Comparison of ENCODE assay signal across 25 mouse cellular contexts in the genomic region with DNA sequence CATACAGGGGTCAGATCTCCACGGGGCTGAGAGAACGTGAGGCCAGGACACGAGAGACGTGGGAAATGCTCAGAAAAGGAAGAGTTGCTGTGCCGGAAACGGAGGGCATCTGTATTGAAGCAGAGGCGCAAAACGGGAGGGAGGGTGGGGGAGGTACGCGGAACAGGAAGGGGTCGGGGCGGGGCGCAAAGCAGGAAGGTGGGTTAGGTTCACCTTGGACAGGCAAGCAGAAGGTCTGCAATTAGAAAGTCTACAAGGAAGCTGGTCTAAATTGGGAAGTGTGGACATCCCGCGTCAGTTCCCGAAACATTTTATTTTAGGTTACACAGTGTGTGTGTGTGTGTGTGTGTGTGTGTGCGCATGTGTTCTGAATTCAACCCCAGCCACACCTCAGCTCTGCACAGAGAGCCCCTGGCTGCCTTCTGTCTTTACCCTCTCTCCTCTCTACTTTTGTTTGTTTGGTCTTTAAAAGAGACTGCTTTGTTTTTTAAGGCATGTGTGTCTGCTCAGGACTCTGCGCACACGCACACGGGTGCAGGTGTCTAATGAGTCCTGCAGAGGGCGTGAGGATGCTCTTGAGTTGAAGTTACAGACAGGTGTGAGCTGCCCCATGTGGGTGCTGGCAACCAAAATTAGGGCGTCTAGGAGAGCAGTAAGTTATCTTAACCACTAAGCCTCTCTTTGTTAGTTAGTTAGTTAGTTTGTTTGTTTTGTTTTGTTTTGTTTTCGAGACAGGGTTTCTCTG. TPM values are rescaled to one million over a fixed set of nuclear protein-coding genes. Genes with fewer than 3 reads are reported as not detected.
DNase-seq lines count a peak whose midpoint lies in the region; ATAC-seq and TF ChIP-seq lines count a peak whose summit lies in the region.
"Had no signal": no experiment of that assay in that cellular context is flagged by ENCODE, and none has a peak within 500 bp of the region (broad histone marks: within the 10 kb centered on the region; RNA-seq: fewer than 3 reads in every experiment).

No protein-coding gene starts in this region.

- no peaks in the 10 kb centered on the region for H3K36me3 ChIP-seq in hindbrain, embryonic 13.5 days
- H3K36me3 ChIP-seq in hindbrain, embryonic 16.5 days (ENCODE audit: control insufficient read depth, insufficient read depth, low read length), result no peaks in the 10 kb centered on the region
- H3K36me3 ChIP-seq in ES-Bruce4 (ENCODE audit: control insufficient read depth, insufficient read depth, low read length, poor library complexity, severe bottlenecking), result no peaks in the 10 kb centered on the region
- H3K36me3 ChIP-seq: embryonic facial prominence, embryonic 13.5 days; heart, embryonic 15.5 days; limb, embryonic 13.5 days; liver, embryonic 13.5 days; neural tube, embryonic 15.5 days had no signal

- no peak overlapping the region for H3K27ac ChIP-seq in hindbrain, embryonic 13.5 days
- H3K27ac ChIP-seq in hindbrain, embryonic 16.5 days (ENCODE audit: low read depth, low read length), result no peak overlapping the region
- H3K27ac ChIP-seq in ES-Bruce4 (ENCODE audit: insufficient read depth, low read length), result no peak overlapping the region
- H3K27ac ChIP-seq: embryonic facial prominence, embryonic 13.5 days; heart, embryonic 15.5 days; limb, embryonic 13.5 days; liver, embryonic 13.5 days; neural tube, embryonic 15.5 days had no signal

- H3K27me3 ChIP-seq in hindbrain, embryonic 13.5 days, result peaks cover 21% of the 10 kb centered on the region
- H3K27me3 ChIP-seq in hindbrain, embryonic 16.5 days (replicated peaks; ENCODE audit: control insufficient read depth, insufficient read depth, low read length), result no peaks in the 10 kb centered on the region
- H3K27me3 ChIP-seq in ES-Bruce4 (ENCODE audit: control insufficient read depth, insufficient read depth, low read length, poor library complexity, severe bottlenecking), result 0 out of 2 replicates have a peak, but pooled peaks cover 2% of the 10 kb centered on the region
- H3K27me3 ChIP-seq: neural tube, embryonic 15.5 days had no signal

- peak; percentile 59 for DNase-seq in induced T-regulatory cell, adult 2 months (ENCODE audit: low read depth)
- peak; percentile 66 for DNase-seq in thymus, postnatal 14 days
- DNase-seq in kidney, postnatal 10 days, result no peak
- DNase-seq in testis, postnatal 14 days (ENCODE audit: low spot score), result no peak
- DNase-seq: cerebellum, adult 9-11 months; gastrocnemius, postnatal 25 days; heart, postnatal 4 days; kidney, adult 9 months; liver, embryonic 13.5 days; midbrain, embryonic 14.5 days had no signal

- no peak for ATAC-seq in hindbrain, embryonic 13.5 days (ENCODE audit: low FRiP score)
- ATAC-seq in hindbrain, embryonic 16.5 days, result no peak
- no peak for ATAC-seq in frontal cortex, adult (ENCODE audit: low TSS enrichment)
- ATAC-seq: forebrain, embryonic 14.5 days; Patski had no signal

- no peak overlapping the region for H3K4me3 ChIP-seq in hindbrain, embryonic 13.5 days
- H3K4me3 ChIP-seq in hindbrain, embryonic 16.5 days (ENCODE audit: low read length), result no peak overlapping the region
- peak overlapping the region; percentile 15 for H3K4me3 ChIP-seq in ES-Bruce4 (ENCODE audit: low read depth, low read length)
- H3K4me3 ChIP-seq: embryonic facial prominence, embryonic 13.5 days; heart, embryonic 15.5 days; limb, embryonic 13.5 days; liver, embryonic 13.5 days; megakaryocyte, embryonic 14.5 days; myocyte; neural tube, embryonic 15.5 days had no signal

- no peaks in the 10 kb centered on the region for H3K9me3 ChIP-seq in hindbrain, embryonic 13.5 days
- H3K9me3 ChIP-seq in hindbrain, embryonic 16.5 days (ENCODE audit: control insufficient read depth, low read length), result no peaks in the 10 kb centered on the region; the same call in 1 of the 2 replicates
- H3K9me3 ChIP-seq in ES-Bruce4 (replicated peaks; ENCODE audit: control insufficient read depth, insufficient read depth, low read length, poor library complexity, severe bottlenecking), result no peaks in the 10 kb centered on the region
- H3K9me3 ChIP-seq: embryonic facial prominence, embryonic 13.5 days; heart, embryonic 15.5 days; limb, embryonic 13.5 days; liver, embryonic 13.5 days; neural tube, embryonic 15.5 days had no signal

- peaks cover 28% of the 10 kb centered on the region for H3K4me1 ChIP-seq in hindbrain, embryonic 13.5 days (replicated peaks)
- H3K4me1 ChIP-seq in hindbrain, embryonic 16.5 days (ENCODE audit: control insufficient read depth, insufficient read depth, low read depth, low read length), result peaks cover 15% of the 10 kb centered on the region
- H3K4me1 ChIP-seq in ES-Bruce4 (ENCODE audit: control insufficient read depth, insufficient read depth, low read length), result peaks cover 5% of the 10 kb centered on the region

- H3K4me2 ChIP-seq in hindbrain, embryonic 13.5 days, result no peak overlapping the region
- H3K4me2 ChIP-seq in hindbrain, embryonic 16.5 days (ENCODE audit: low read length), result no peak overlapping the region
- H3K4me2 ChIP-seq: embryonic facial prominence, embryonic 13.5 days; heart, embryonic 15.5 days; limb, embryonic 13.5 days; liver, embryonic 13.5 days; neural tube, embryonic 15.5 days had no signal

- H3K9ac ChIP-seq in hindbrain, embryonic 13.5 days, result peak overlapping the region; percentile 56; the same call in 1 of the 2 replicates
- H3K9ac ChIP-seq in hindbrain, embryonic 16.5 days (ENCODE audit: low read depth, low read length), result no peak overlapping the region
- no peak overlapping the region for H3K9ac ChIP-seq in ES-Bruce4 (ENCODE audit: low read depth, poor library complexity, severe bottlenecking)
- H3K9ac ChIP-seq: embryonic facial prominence, embryonic 13.5 days; heart, embryonic 15.5 days; limb, embryonic 13.5 days; liver, embryonic 13.5 days; neural tube, embryonic 15.5 days had no signal

- TF ChIP-seq POLR2A in ES-Bruce4 (IDR thresholded peaks at IDR 0.05; ENCODE audit: insufficient read depth, low read length), result no peak

- peak; percentile 34 for TF ChIP-seq CTCF in ES-Bruce4 (IDR thresholded peaks at IDR 0.05; ENCODE audit: low read depth, low read length)

- 86% methylated on average over 23 of the region's 23 CpGs for WGBS in hindbrain, embryonic 13.5 days
- 82% methylated on average over 23 of the region's 23 CpGs for WGBS in hindbrain, embryonic 16.5 days

- no peak for TF ChIP-seq EP300 in ES-Bruce4 (IDR thresholded peaks at IDR 0.05; ENCODE audit: insufficient read depth, low read depth, low read length)

RNA-seq across cellular contexts. Expression of a gene that starts 3.1 kb away (rescaled TPM):
- polyA plus RNA-seq in hindbrain, embryonic 13.5 days (2015; fragmentation: Nextera tagmentation; extraction: Ambion mirVana), result 27.9 and 31.0 TPM in 2 replicates
- 67.0 and 77.9 TPM in 2 replicates for polyA plus RNA-seq in hindbrain, embryonic 16.5 days (2015; fragmentation: Nextera tagmentation; extraction: Ambion mirVana)
- 16.0 and 16.8 TPM in 2 replicates for polyA plus RNA-seq in ES-Bruce4 (2011; ENCODE audit: insufficient read depth, insufficient read length, low read depth, missing spikeins)

RNA-seq across cellular contexts. Expression of a gene that starts 15.7 kb away (rescaled TPM):
- polyA plus RNA-seq in hindbrain, embryonic 13.5 days (2015; fragmentation: Nextera tagmentation; extraction: Ambion mirVana), result 565 and 583 TPM in 2 replicates
- 404 and 408 TPM in 2 replicates for polyA plus RNA-seq in hindbrain, embryonic 16.5 days (2015; fragmentation: Nextera tagmentation; extraction: Ambion mirVana)
- 2,622 and 2,876 TPM in 2 replicates for polyA plus RNA-seq in ES-Bruce4 (2011; ENCODE audit: insufficient read depth, insufficient read length, low read depth, missing spikeins)

RNA-seq across cellular contexts. Expression of a gene that starts 17.2 kb away (rescaled TPM):
- not detected in 2 replicates for polyA plus RNA-seq in hindbrain, embryonic 13.5 days (2015; fragmentation: Nextera tagmentation; extraction: Ambion mirVana)
- polyA plus RNA-seq in hindbrain, embryonic 16.5 days (2015; fragmentation: Nextera tagmentation; extraction: Ambion mirVana), result not detected in 2 replicates
- polyA plus RNA-seq in ES-Bruce4 (2011; ENCODE audit: insufficient read depth, insufficient read length, low read depth, missing spikeins), result not detected in 2 replicates
- polyA plus RNA-seq: embryonic facial prominence, embryonic 13.5 days; forebrain, embryonic 14.5 days; heart, embryonic 15.5 days; intestine, embryonic 14.5 days; large intestine, adult 2 months; limb, embryonic 13.5 days; liver, embryonic 13.5 days; lung, embryonic 16.5 days; midbrain, embryonic 14.5 days; myocyte; neural tube, embryonic 15.5 days had no signal

RNA-seq across cellular contexts. Expression of a gene that starts 28.9 kb away (rescaled TPM):
- 225 and 235 TPM in 2 replicates for polyA plus RNA-seq in hindbrain, embryonic 13.5 days (2015; fragmentation: Nextera tagmentation; extraction: Ambion mirVana)
- 253 and 269 TPM in 2 replicates for polyA plus RNA-seq in hindbrain, embryonic 16.5 days (2015; fragmentation: Nextera tagmentation; extraction: Ambion mirVana)
- polyA plus RNA-seq in ES-Bruce4 (2011; ENCODE audit: insufficient read depth, insufficient read length, low read depth, missing spikeins), result 67.3 and 68.8 TPM in 2 replicates

Comparison
In these comparisons a context has a peak if more than half of its experiments do, and no peak if none do; other contexts are left out.
1. DNase-seq: peak in induced T-regulatory cell, adult 2 months (single experiment) and thymus, postnatal 14 days (single experiment); none in kidney, postnatal 10 days (single experiment) and testis, postnatal 14 days (single experiment).